Mouse (Mus musculus) limb, embryonic 12.5 days (tissue): ENCODE results near the gene Lyar. TPM values are rescaled to one million over a fixed set of nuclear protein-coding genes. Genes with fewer than 3 reads are reported as not detected.

Experiments
- ATAC-seq: fragments of 200-750 bp; cut with Nextera tagmentation; 2 replicates; pipeline ENCODE4 v1.8.0; 2017; ENCODE audit warnings: low read depth, moderate TSS enrichment; ENCODE audit not compliant: insufficient number of reproducible peaks, insufficient read depth, low FRiP score, low TSS enrichment
- H3K27ac ChIP-seq: fragments of 300-500 bp; sonication (generic); 2 replicates; pipeline ENCODE4 v1.5.1; 2016; ENCODE audit warnings: mild to moderate bottlenecking, moderate library complexity
- H3K27me3 ChIP-seq: fragments of 300-500 bp; sonication (generic); 2 replicates; pipeline ENCODE4 v1.6.1; 2016; ENCODE audit warnings: mild to moderate bottlenecking, moderate library complexity
- H3K36me3 ChIP-seq: fragments of 300-500 bp; sonication (generic); 2 replicates; pipeline ENCODE4 v1.6.1; 2016; ENCODE audit warnings: mild to moderate bottlenecking, moderate library complexity
- H3K4me1 ChIP-seq: fragments of 300-500 bp; sonication (generic); replicated peaks from 2 replicates; pipeline ENCODE4 v1.6.1; 2016
- H3K4me2 ChIP-seq: fragments of 300-500 bp; sonication (generic); 2 replicates; pipeline ENCODE4 v1.6.1; 2016; ENCODE audit warnings: mild to moderate bottlenecking, moderate library complexity
- H3K4me3 ChIP-seq: fragments of 300-500 bp; sonication (generic); replicated peaks from 2 replicates; pipeline ENCODE4 v1.5.1; 2016; ENCODE audit warnings: mild to moderate bottlenecking
- H3K9ac ChIP-seq: fragments of 300-500 bp; sonication (generic); replicated peaks from 2 replicates; pipeline ENCODE4 v1.6.1; 2016; ENCODE audit warnings: mild to moderate bottlenecking, moderate library complexity
- H3K9me3 ChIP-seq: fragments of 300-500 bp; sonication (generic); 2 replicates; pipeline ENCODE4 v1.6.1; 2016; ENCODE audit warnings: mild to moderate bottlenecking, moderate library complexity
- WGBS: fragments of 180-500 bp; shearing (Covaris S2); methylation state at CpG from one replicate; pipeline ENCODE4 v1.1.7; 2016; 5-methylcytosine and 5-hydroxymethylcytosine counted together
- polyA plus RNA-seq: library from polyadenylated mRNA; unstranded; fragments of >200 nt; fragmentation: Nextera tagmentation; extraction: Ambion mirVana; gene quantifications from 2 replicates; pipeline ENCODE4 v1.2.1, GENCODE M21; 2016

The Lyar gene
- polyA plus RNA-seq, 1 experiment from 2014 or later: 130 TPM

GRCm38 (mm10) chr5:38205303-38205726, 15.0 kb upstream of the Lyar start:
- Histone ChIP-seq H3K27me3 (no peaks in the 10 kb centered on the region), H3K27ac (no peak overlapping the region), H3K9ac (no peak overlapping the region), H3K4me2 (no peak overlapping the region), H3K9me3 (no peaks in the 10 kb centered on the region), H3K36me3 (peaks cover 86% of the 10 kb centered on the region), H3K4me1 (no peaks in the 10 kb centered on the region), H3K4me3 (no peak overlapping the region)
- ATAC-seq: no peak
- 88% methylated on average over 7 of the region's 7 CpGs for WGBS

DNA sequence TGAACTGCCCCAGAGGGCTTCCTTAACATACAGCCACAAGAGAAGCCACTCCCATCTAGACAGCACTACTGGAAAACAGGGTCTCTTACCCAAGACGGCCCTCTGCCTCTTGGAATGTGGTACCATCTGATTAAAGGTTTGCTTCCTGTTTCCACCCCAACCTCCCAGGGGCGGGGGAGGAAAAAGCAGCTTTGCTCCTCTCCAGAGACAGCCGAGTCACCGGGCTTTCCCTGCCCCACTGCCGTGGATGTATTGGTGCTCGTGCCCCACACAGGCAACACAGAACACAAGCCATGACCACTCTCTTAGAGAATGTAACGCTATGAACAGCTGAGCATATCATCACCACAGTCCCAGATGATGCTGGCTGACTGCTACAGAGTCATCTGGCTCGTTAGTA, 11.3 kb upstream of the Lyar start:
- Histone ChIP-seq H3K36me3 (peaks cover 86% of the 10 kb centered on the region), H3K27me3 (no peaks in the 10 kb centered on the region), H3K27ac (no peak overlapping the region), H3K4me3 (no peak overlapping the region), H3K4me2 (no peak overlapping the region), H3K9me3 (no peaks in the 10 kb centered on the region), H3K9ac (no peak overlapping the region), H3K4me1 (no peaks in the 10 kb centered on the region)
- no peak for ATAC-seq
- WGBS: 67% methylated on average over 8 of the region's 8 CpGs

GRCm38 (mm10) chr5:38211691-38212090, 8.6 kb upstream of the Lyar start:
- no peak overlapping the region for H3K27ac ChIP-seq
- WGBS: 86% methylated on average over 8 of the region's 8 CpGs

DNA sequence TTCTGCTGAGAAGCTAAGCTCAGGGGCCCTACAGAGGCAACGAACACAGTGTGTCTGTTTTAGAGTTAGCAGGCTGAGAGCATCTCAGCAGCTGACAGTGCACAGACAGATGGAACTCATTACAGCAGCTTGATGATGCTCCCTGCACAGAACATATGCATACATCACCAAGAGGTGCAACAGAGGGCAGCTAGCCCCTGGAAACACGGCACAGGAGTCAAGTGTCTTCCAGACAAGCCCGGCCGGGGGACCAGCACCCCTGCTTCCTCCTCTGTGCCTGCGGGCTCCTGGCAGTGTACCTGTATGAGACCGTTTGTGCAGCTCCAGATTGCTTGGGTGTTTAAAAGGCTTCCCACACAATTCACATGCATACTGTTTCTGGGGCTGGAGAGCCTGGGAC, 7.3 kb upstream of the Lyar start:
- Histone ChIP-seq H3K27ac (no peak overlapping the region), H3K4me2 (no peak overlapping the region), H3K36me3 (peaks cover 90% of the 10 kb centered on the region), H3K4me1 (no peaks in the 10 kb centered on the region), H3K4me3 (no peak overlapping the region), H3K9ac (no peak overlapping the region), H3K27me3 (no peaks in the 10 kb centered on the region), H3K9me3 (no peaks in the 10 kb centered on the region)
- 0 out of 2 replicates have a peak, but pooled peaks have one; percentile 26 for ATAC-seq
- 77% methylated on average over 6 of the region's 6 CpGs for WGBS

More at GRCm38 (mm10) chr5:38211691-38212090, 8.6 kb upstream of the Lyar start:
- Histone ChIP-seq H3K9ac (no peak overlapping the region), H3K4me1 (no peaks in the 10 kb centered on the region), H3K4me3 (no peak overlapping the region), H3K27me3 (no peaks in the 10 kb centered on the region), H3K36me3 (peaks cover 88% of the 10 kb centered on the region), H3K4me2 (no peak overlapping the region), H3K9me3 (no peaks in the 10 kb centered on the region)
- no peak for ATAC-seq

DNA sequence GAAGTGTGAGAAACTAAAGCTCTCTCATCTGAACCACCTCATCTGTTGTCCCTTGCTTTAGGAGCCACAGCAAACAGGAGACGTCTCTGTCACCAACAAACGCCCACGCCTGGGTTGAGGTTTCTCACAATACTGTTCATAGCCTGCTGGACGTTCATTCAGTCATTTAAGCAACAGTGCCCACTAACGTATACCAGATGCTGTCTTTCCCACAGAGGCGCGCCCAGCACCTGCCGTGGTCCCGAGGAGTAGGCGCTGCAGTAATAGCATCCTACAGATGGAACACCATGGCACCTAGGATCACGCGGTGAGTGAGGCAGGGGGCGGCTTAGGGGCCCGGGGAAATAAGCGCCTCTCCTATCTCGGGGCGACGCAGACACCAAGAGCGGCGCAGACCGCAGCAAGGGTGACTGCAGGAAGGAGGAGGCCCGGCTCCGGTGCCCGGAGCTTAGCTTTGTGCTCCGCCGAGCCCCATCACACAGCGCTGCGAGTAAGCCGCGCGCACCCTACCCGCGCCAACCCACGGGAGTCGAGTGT, 431 bp upstream of the Lyar start:
- H3K27ac ChIP-seq: 0 out of 2 replicates have a peak overlapping the region, but pooled peaks have one; percentile 56
- H3K4me3 ChIP-seq: peak overlapping the region; percentile 89
- WGBS: under 1% methylated on average over 35 of the region's 35 CpGs
- peak overlapping the region; percentile 88 for H3K4me2 ChIP-seq
- H3K9me3 ChIP-seq: no peaks in the 10 kb centered on the region
- H3K4me1 ChIP-seq: peaks cover 23% of the 10 kb centered on the region
- peak overlapping the region; percentile 81 for H3K9ac ChIP-seq
- H3K27me3 ChIP-seq: no peaks in the 10 kb centered on the region
- ATAC-seq: peak; percentile 78
- peaks cover 44% of the 10 kb centered on the region for H3K36me3 ChIP-seq

GRCm38 (mm10) chr5:38235422-38235821, 15.2 kb downstream of the Lyar start:
- H3K36me3 ChIP-seq: peaks cover 57% of the 10 kb centered on the region

GRCm38 (mm10) chr5:38236627-38237026, 16.4 kb downstream of the Lyar start:
- peaks cover 45% of the 10 kb centered on the region for H3K36me3 ChIP-seq
- 0 out of 2 replicates have a peak, but pooled peaks cover 7% of the 10 kb centered on the region for H3K9me3 ChIP-seq
- H3K9ac ChIP-seq: no peak overlapping the region
- ATAC-seq: no peak
- H3K4me1 ChIP-seq: no peaks in the 10 kb centered on the region
- H3K4me3 ChIP-seq: no peak overlapping the region
- WGBS: 96% methylated on average over 2 of the region's 2 CpGs
- H3K4me2 ChIP-seq: no peak overlapping the region
- no peaks in the 10 kb centered on the region for H3K27me3 ChIP-seq
- H3K27ac ChIP-seq: no peak overlapping the region

More at GRCm38 (mm10) chr5:38235422-38235821, 15.2 kb downstream of the Lyar start:
- no peak for ATAC-seq
- Histone ChIP-seq H3K4me2 (no peak overlapping the region), H3K4me1 (no peaks in the 10 kb centered on the region), H3K27me3 (no peaks in the 10 kb centered on the region), H3K27ac (no peak overlapping the region), H3K9ac (no peak overlapping the region), H3K9me3 (0 out of 2 replicates have a peak, but pooled peaks cover 7% of the 10 kb centered on the region), H3K4me3 (no peak overlapping the region)
- WGBS: 68% methylated on average over 4 of the region's 4 CpGs

DNA sequence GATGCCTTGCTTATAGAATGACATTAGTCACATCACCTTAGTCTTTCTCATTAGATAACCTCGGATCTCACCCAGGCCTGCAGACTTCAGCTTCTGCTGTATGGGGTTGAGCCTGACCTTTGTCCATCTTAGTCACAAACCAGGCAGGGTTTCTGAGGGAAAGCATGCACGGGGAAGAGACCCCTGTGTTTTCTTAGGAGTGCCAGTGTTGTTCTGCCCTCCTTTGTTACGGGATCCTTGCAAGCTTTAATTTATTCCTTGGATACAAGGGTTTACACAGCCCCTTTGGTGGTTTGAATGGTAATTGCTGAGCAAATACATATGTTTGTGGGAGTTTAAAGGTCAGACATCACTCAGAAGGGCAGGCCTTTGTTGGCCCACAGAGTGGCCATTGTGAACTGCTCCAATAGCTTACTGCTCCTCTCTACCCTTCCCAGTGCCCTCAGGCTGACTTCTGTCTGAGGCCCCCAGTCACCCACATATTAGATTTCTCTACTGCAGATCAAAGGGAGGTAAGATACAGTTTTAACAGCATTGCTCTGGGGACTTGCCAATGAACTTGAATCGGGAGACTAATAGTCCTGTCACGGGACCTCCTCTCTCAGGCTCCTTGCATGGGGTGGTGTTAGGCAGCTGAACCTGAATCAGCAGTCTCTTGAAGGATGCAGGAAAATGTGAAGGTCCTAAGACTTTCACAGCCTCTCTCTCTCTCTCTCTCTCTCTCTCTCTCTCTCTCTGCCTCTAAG, 20.6 kb downstream of the Lyar start:
- Histone ChIP-seq H3K9ac (no peak overlapping the region), H3K4me3 (no peak overlapping the region), H3K27ac (no peak overlapping the region), H3K36me3 (peaks cover 6% of the 10 kb centered on the region), H3K4me1 (no peaks in the 10 kb centered on the region), H3K9me3 (0 out of 2 replicates have a peak, but pooled peaks cover 7% of the 10 kb centered on the region), H3K27me3 (no peaks in the 10 kb centered on the region), H3K4me2 (no peak overlapping the region)
- ATAC-seq: no peak
- WGBS: 69% methylated on average over 5 of the region's 5 CpGs

- H3K36me3 ChIP-seq: peaks cover under 1% of the 10 kb centered on the region
- H3K4me1 ChIP-seq: no peaks in the 10 kb centered on the region
- H3K4me2 ChIP-seq: no peak overlapping the region
- H3K9me3 ChIP-seq: 0 out of 2 replicates have a peak, but pooled peaks cover 6% of the 10 kb centered on the region
- ATAC-seq: no peak
- 90% methylated on average over 3 of the region's 3 CpGs for WGBS
- H3K27me3 ChIP-seq: no peaks in the 10 kb centered on the region
- H3K27ac ChIP-seq: no peak overlapping the region
- H3K9ac ChIP-seq: no peak overlapping the region
- no peak overlapping the region for H3K4me3 ChIP-seq
Measured at GRCm38 (mm10) chr5:38241473-38241834, 21.2 kb downstream of the Lyar start.

GRCm38 (mm10) chr5:38241966-38242365, 21.7 kb downstream of the Lyar start:
- Histone ChIP-seq H3K4me3 (no peak overlapping the region), H3K9me3 (0 out of 2 replicates have a peak, but pooled peaks cover under 1% of the 10 kb centered on the region), H3K4me2 (no peak overlapping the region), H3K9ac (no peak overlapping the region), H3K27ac (no peak overlapping the region), H3K36me3 (no peaks in the 10 kb centered on the region; the same call in 1 of the 2 replicates), H3K27me3 (no peaks in the 10 kb centered on the region), H3K4me1 (no peaks in the 10 kb centered on the region)
- ATAC-seq: no peak
- WGBS: 81% methylated on average over 6 of the region's 6 CpGs

- H3K4me2 ChIP-seq: no peak overlapping the region
- 50% methylated on average over 4 of the region's 4 CpGs for WGBS
- ATAC-seq: no peak
- H3K4me1 ChIP-seq: no peaks in the 10 kb centered on the region
- no peaks in the 10 kb centered on the region for H3K9me3 ChIP-seq
- H3K9ac ChIP-seq: no peak overlapping the region
- no peaks in the 10 kb centered on the region for H3K36me3 ChIP-seq
- H3K27ac ChIP-seq: no peak overlapping the region
- H3K27me3 ChIP-seq: no peaks in the 10 kb centered on the region
- no peak overlapping the region for H3K4me3 ChIP-seq
Measured at GRCm38 (mm10) chr5:38255195-38255594, 34.9 kb downstream of the Lyar start.
